Mouse (Mus musculus): ENCODE results near the gene Zic2.

The Zic2 gene

GRCm38 (mm10) chr14:122492015-122492414 is 16.8 kb downstream of the Zic2 start:
- no peak for DNase-seq (ENCODE audit: low read depth)

DNA sequence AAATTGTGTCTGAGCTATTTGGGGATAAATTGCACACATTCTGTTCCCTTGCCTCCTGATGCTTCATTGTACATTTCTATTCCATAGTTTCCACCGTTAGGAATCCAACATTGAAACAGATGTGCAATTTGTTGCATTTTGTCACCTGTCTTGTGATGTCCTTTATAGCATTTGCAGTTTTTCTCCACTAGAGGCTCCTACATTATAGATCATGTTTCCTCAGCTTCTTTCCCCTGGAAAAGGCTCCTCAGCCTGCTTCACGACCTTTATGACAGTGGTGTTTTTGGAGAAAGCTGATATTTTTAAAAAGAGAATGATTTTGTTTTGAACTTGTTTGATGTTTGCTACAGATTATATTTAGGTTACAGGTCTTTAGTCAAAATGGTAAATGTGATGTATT is 33.8 kb downstream of the Zic2 start:
- no peak for DNase-seq (ENCODE audit: low read depth)

- DNase-seq (ENCODE audit: low read depth): no peak
Measured at GRCm38 (mm10) chr14:122511519-122511918, 36.3 kb downstream of the Zic2 start.

- no peak for DNase-seq (ENCODE audit: low read depth)
Measured at GRCm38 (mm10) chr14:122513511-122514036, 38.3 kb downstream of the Zic2 start.

- no peak for DNase-seq (ENCODE audit: low read depth)
Measured at GRCm38 (mm10) chr14:122528475-122528874, 53.2 kb downstream of the Zic2 start.
